Mouse (Mus musculus): ENCODE data around the gene Birc3.

DNA sequence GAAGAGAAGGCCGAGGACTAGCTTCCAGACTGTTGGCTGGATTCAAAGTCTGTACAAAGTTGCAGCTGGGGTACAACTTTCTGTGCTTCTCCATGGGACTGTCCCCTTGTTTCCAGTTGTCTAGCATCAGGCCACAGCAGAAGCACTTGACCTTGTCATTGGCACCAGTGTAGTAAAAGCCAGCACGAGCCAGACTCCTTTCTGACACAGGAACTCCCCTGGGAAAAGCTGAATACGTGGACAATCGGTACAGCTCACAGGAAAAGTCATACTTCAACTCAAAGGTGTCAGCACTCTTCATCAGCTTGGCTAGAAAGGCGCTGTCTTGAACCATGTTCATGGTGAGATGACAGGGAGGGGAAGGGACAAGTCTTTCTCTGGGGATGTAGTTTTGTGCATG is 12.0 kb downstream of the Birc3 start:
- no peak for TF ChIP-seq CTCF (IDR thresholded peaks at IDR 0.05; ENCODE audit: borderline replicate concordance, control insufficient read depth, extremely low read depth, insufficient read depth, low read length, poor library complexity)
- TF ChIP-seq POLR2A (IDR thresholded peaks at IDR 0.05; ENCODE audit: control insufficient read depth, extremely low read depth, insufficient read depth, low read length, poor library complexity) = no peak

All from thymus, adult 2 months (tissue).